Mouse (Mus musculus): ENCODE measurements around the gene Gm7168.
"Not testable (repeated sequence)": the region's sequence is repeated elsewhere in the genome, so short reads cannot be mapped to it uniquely, and the experiment has no call there.

The Gm7168 gene

DNA sequence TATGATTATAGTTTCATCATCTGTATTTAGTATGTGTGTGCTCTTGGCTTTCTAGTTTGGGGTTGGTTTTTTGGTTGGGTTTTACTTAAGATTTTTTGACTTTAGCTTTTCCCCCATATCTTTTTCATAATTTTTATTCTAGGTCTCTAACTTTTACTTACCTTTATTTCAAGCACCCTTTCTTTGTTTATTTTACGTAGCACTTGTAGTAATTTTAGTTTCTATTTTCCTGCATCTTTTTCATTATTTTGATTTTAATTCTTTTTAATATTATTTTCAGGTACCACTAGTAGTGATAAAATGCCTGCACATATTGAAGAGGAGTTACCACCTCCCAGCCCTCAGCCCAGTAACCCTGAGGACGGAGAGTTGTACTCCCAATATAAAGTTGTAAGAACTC, at the start of gene Gm7168:
TSS of gene Gm7168 (plus strand) at position 301 of the 400 bp plus-strand sequence.
- DNase-seq (ENCODE audit: low spot score) = not testable (repeated sequence)

DNA sequence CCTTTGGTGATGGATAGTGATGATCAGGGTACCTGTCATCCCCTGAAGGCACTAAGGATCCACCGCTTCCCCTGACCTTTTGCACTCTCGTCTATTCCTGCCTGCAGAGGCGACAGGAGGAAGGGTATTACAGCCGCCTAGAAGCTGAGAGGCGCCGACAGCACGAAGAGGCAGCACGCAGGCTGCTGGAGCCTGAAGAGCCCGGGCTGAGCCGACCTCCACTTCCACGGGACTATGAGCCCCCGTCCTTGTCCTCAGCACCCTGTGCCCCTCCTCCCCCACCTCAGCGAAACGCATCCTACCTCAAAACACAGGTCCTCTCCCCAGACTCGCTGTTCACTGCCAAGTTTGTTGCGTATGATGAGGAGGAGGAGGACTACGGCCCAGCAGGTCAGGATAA, 49.3 kb upstream of the Gm7168 start:
- no peak for DNase-seq (ENCODE audit: low spot score)

GRCm38 (mm10) chr17:13899241-13899640, 48.9 kb upstream of the Gm7168 start:
- DNase-seq (ENCODE audit: low spot score) = no peak

GRCm38 (mm10) chr17:13903793-13904192, 44.4 kb upstream of the Gm7168 start:
- no peak for DNase-seq (ENCODE audit: low spot score)

- DNase-seq (ENCODE audit: low spot score) = no peak
Measured at GRCm38 (mm10) chr17:13907082-13907481, 41.1 kb upstream of the Gm7168 start.

GRCm38 (mm10) chr17:13907681-13908080, 40.5 kb upstream of the Gm7168 start:
- no peak for DNase-seq (ENCODE audit: low spot score)

GRCm38 (mm10) chr17:13913951-13914350, 34.2 kb upstream of the Gm7168 start:
- no peak for DNase-seq (ENCODE audit: low spot score)

DNA sequence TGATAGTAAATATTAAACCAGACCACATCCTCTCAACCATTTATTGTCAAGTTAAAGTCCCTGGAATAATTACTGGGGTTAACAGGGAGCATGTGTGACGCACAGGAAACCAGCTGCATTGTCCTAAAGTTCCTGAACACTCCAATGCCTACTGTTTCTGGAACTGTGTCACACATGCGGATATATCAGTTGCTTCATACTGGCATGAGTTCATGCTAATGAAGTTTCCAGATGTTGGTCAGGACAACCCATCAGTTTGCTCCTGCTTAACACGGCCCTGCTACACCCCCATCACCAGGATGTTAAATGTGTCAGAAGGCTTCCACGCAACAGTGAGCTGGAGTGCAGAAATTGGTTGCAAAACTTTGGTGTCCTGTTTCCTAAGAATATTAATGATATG, 33.6 kb upstream of the Gm7168 start:
- peak; percentile 64 for DNase-seq (ENCODE audit: low spot score)

GRCm38 (mm10) chr17:13920771-13921170, 27.4 kb upstream of the Gm7168 start:
- peak; percentile 43 for DNase-seq (ENCODE audit: low spot score)

DNA sequence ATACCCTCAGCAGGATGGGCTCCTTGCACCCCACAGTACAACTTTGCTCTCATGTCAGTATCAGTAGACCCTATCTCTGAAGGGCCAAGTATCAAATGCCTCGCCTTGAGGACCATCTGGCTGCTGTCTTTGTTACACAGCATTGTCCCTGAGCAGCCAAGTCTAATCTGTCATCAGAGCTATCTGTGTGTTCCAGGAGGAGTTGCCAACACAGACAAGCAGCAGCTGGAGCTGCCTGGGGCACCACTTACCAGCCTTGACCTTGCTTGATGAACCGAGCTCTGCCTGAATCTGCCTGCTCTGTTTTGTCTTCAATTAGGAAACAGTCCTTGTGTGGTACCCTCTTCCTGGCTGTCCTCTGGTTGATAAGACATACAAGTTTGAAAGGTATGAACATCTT, 24.8 kb upstream of the Gm7168 start:
- no peak for DNase-seq (ENCODE audit: low spot score)

DNA sequence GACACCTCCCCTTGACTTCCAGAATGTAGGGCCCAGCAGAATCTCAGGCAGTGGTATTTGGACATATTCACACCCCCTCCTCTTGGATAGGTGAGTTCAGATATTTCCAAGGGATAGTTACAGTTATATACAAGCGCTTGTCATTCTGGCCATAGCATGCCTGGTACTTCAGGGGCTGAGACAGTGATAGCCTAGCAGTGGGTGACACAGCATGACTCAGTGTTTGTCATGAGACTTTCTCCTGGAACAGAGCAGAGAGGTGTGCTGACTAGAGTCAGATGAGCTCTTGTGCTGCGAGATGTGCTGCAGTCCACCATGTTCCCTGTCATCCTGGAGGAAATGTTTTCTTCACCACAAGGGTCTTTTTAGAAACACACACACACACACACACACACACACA, 23.6 kb upstream of the Gm7168 start:
- DNase-seq (ENCODE audit: low spot score) = no peak

- peak; percentile 54 for DNase-seq (ENCODE audit: low spot score)
Measured at GRCm38 (mm10) chr17:13925931-13926330, 22.2 kb upstream of the Gm7168 start.

- no peak for DNase-seq (ENCODE audit: low spot score)
Measured at GRCm38 (mm10) chr17:13930421-13930820, 17.8 kb upstream of the Gm7168 start.

- not testable (repeated sequence) for DNase-seq (ENCODE audit: low spot score)
Measured at GRCm38 (mm10) chr17:13935364-13935763, 12.8 kb upstream of the Gm7168 start.

GRCm38 (mm10) chr17:13937787-13938186, 10.4 kb upstream of the Gm7168 start:
- DNase-seq (ENCODE audit: low spot score) = no peak

GRCm38 (mm10) chr17:13938652-13939051, 9.5 kb upstream of the Gm7168 start:
- DNase-seq (ENCODE audit: low spot score) = no peak

DNA sequence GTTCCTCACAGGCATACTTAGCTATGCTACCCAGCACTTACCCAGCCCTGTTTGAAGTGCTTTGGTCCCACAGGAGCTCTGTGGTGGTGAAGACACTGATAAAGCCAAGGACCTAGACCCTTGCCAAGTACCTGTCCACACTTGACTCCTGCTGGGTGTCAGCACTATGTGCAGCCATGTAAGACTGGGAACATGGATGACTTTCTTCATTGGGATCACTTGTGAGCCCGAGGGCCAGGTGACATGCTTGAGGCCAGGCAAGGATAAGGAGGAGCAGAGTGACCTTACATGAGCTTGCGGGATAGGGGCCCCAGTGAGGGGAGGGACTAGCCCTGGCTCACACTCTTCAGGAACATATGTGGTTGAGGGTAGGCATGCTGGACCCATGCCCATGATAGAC, 8.9 kb upstream of the Gm7168 start:
- not testable (repeated sequence) for DNase-seq (ENCODE audit: low spot score)

GRCm38 (mm10) chr17:13940487-13940886, 7.7 kb upstream of the Gm7168 start:
- DNase-seq (ENCODE audit: low spot score) = no peak

- not testable (repeated sequence) for DNase-seq (ENCODE audit: low spot score)
Measured at GRCm38 (mm10) chr17:13951570-13951969, 3.4 kb downstream of the Gm7168 start.

DNA sequence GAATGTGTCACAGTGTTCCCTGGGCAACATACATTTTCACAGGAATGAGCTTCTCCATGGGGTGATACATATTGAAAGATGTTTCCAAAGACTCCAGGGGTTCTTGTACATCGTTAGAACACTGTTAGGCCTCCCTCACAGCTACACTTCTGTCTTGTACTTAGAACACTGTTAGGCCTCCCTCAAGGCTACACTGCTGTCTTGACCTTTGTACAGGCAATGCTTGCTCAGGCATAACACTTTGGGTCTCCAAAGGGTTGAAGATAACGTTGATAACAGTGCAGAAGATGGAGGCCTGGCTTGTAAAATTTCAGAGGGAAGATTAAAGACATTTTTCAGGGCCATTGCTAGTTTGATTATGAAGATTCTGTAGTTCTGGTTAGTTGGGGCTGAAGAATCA, 10.0 kb downstream of the Gm7168 start:
- DNase-seq (ENCODE audit: low spot score) = not testable (repeated sequence)

GRCm38 (mm10) chr17:13962245-13962644, 14.1 kb downstream of the Gm7168 start:
- not testable (repeated sequence) for DNase-seq (ENCODE audit: low spot score)

DNA sequence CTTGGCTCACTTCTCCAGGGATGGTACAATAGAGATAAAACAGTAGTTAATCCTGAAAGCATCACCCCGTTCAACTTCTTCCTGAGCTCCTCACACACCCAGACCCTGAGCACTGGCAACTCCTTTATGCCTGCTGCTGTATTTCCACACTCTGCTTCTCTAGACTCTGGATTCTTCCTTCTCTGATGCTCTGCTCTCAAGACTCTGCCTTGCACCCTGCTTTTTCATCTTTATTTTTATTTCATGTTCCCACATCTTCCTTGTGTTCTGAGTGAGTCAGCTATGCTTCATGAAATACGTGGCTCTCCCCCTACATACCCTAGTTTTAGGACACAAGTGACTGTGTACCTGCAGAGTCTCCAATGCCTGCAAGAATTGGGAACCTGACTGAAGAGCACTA, 16.9 kb downstream of the Gm7168 start:
- not testable (repeated sequence) for DNase-seq (ENCODE audit: low spot score)

DNA sequence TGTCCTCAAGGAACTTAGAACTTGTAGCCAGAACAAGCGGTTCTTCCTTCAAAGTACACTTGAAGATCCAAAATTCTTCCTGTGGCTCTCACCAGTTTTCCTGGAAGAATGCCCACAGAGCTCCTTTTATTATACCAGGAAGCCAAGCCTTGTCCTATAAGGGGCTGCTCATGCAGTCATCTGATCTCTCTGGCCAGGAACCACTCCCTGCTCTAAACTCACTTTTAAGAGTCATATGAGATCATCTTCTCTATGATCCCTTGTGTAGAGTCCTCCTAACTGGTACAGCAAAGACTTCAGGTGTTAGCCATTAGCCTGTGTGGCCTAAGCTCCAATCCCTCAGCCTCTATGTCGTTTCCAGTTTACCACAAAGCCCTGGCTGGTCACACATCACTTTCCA, 21.7 kb downstream of the Gm7168 start:
- DNase-seq (ENCODE audit: low spot score) = not testable (repeated sequence)

DNA sequence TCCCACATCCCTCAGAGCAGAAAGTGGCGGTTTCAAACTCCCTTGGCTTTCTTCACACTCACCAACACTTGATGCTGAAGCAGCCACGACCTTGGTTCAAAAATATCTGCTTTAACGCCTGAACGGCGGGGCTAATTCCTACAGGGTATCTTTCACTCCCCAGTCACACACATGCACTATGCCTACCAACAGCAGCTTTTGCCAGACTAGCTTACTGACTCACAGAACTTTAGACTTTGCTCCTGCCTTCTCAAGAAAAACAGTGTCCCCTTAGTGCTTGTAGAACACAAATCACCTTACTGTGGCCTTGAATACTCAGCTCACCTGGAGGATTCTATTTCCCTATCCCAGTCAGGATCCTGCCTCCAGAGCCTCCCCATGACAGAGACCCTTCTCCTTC, 22.6 kb downstream of the Gm7168 start:
- not testable (repeated sequence) for DNase-seq (ENCODE audit: low spot score)

- no peak for DNase-seq (ENCODE audit: low spot score)
Measured at GRCm38 (mm10) chr17:13987690-13988089, 39.5 kb downstream of the Gm7168 start.
